Mouse (Mus musculus): ENCODE measurements around the gene Zyx. TPM values are rescaled to one million over a fixed set of nuclear protein-coding genes. Genes with fewer than 3 reads are reported as not detected.

Gene Zyx
- polyA plus RNA-seq, 1 experiment, result 467 TPM

DNA sequence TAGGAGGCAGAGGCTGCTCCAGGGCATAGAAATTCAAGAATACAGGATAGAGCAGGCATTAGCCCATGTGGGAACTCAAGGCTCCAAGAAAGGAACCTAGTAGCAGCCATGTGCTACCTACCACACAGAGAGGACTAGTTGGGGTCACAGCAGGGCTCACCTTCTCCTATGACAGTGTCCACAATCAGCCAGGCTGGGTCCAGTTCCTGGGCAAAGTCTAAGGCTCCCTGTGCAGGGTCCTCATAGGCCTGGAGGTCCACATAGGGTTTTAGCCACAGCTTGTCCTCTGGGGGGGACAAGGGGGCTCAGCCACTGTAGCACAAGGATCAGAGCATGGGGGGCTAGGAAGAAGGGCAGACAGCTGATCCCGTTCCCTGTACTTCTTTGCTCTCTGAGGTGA lies 13.1 kb downstream of the Zyx start:
- Histone ChIP-seq H3K79me2 (ENCODE audit: control insufficient read depth, insufficient read depth) (no peaks in the 10 kb centered on the region), H3K36me3 (ENCODE audit: control insufficient read depth, insufficient read depth) (peaks cover 34% of the 10 kb centered on the region), H3K4me2 (ENCODE audit: low read depth) (no peak overlapping the region), H3K27me3 (ENCODE audit: control insufficient read depth, insufficient read depth, insufficient read length) (no peaks in the 10 kb centered on the region), H3K4me3 (no peak overlapping the region), H3ac (ENCODE audit: control insufficient read depth, insufficient read length) (no peak overlapping the region)
- peak; percentile 47 for TF ChIP-seq POLR2A (IDR thresholded peaks at IDR 0.05; ENCODE audit: insufficient read length, low read depth)
- no peak for TF ChIP-seq TCF12 (IDR thresholded peaks at IDR 0.05; ENCODE audit: insufficient read depth, poor library complexity, severe bottlenecking)
- no peak for TF ChIP-seq MYOG (IDR thresholded peaks at IDR 0.05; ENCODE audit: control insufficient read depth in 1 of 3, insufficient read depth in 1 of 3, insufficient read length in 2 of 3, low read depth in 2 of 3)
- TF ChIP-seq POLR2AphosphoS2 (IDR thresholded peaks at IDR 0.05; ENCODE audit: insufficient read length, low read depth), result peak; percentile 86

DNA sequence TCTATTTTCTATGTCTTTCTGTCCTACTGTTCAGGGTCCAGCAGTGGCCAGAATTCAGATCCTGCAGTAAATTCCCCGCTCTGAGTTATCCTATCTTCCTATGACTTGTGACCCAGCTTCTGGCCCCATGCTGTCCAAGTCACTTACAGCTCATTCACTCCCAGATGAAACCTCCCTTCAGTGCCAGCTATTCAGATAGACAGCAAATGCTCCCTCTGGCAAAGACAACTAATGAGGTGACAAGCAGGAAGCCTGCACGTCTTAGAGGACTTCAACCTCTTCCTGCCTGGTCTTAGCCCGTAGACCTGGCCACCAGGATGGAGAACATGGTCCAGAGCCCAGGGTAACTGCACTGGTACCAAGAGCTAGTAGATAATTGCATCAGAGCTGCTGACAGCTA lies 13.5 kb downstream of the Zyx start:
- H3K36me3 ChIP-seq (ENCODE audit: control insufficient read depth, insufficient read depth), result peaks cover 29% of the 10 kb centered on the region
- no peak overlapping the region for H3ac ChIP-seq (ENCODE audit: control insufficient read depth, insufficient read length)
- H3K79me2 ChIP-seq (ENCODE audit: control insufficient read depth, insufficient read depth), result no peaks in the 10 kb centered on the region
- no peak for TF ChIP-seq REST (IDR thresholded peaks at IDR 0.05; ENCODE audit: insufficient read depth, insufficient read length)
- TF ChIP-seq POLR2AphosphoS2 (IDR thresholded peaks at IDR 0.05; ENCODE audit: insufficient read length, low read depth), result peak; percentile 74
- TF ChIP-seq POLR2A (IDR thresholded peaks at IDR 0.05; ENCODE audit: insufficient read length, low read depth), result peak; percentile 32
- H3K4me2 ChIP-seq (ENCODE audit: low read depth), result no peak overlapping the region
- H3K27me3 ChIP-seq (ENCODE audit: control insufficient read depth, insufficient read depth, insufficient read length), result no peaks in the 10 kb centered on the region
- H3K4me3 ChIP-seq, result no peak overlapping the region

DNA sequence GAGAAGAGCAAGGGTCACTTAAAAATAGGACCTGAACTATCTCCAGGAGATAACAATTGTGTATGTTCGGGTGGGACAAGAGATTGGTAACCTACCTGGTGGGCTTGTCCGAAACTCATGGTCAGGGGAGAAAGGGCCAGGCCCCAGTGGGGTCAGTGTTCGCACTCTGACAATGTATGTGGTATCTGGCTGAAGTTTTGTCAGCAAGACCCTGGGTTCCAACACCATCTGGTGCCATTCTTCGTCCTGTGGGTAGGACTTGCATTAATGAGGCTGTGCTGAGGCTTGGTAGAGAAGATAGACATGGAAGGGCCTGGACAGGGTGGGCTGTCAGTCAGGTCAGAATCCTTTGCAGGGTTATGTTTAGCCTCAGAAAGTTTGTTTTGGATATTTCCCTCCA lies 14.6 kb downstream of the Zyx start:
- Histone ChIP-seq H3ac (ENCODE audit: control insufficient read depth, insufficient read length) (no peak overlapping the region), H3K4me2 (ENCODE audit: low read depth) (no peak overlapping the region), H3K4me3 (no peak overlapping the region), H3K36me3 (ENCODE audit: control insufficient read depth, insufficient read depth) (peaks cover 18% of the 10 kb centered on the region), H3K79me2 (ENCODE audit: control insufficient read depth, insufficient read depth) (no peaks in the 10 kb centered on the region), H3K27me3 (ENCODE audit: control insufficient read depth, insufficient read depth, insufficient read length) (no peaks in the 10 kb centered on the region)
- TF ChIP-seq POLR2AphosphoS2 (IDR thresholded peaks at IDR 0.05; ENCODE audit: insufficient read length, low read depth) (peak; percentile 82), REST (IDR thresholded peaks at IDR 0.05; ENCODE audit: insufficient read depth, insufficient read length) (no peak), MYOG (IDR thresholded peaks at IDR 0.05; ENCODE audit: control insufficient read depth in 1 of 3, insufficient read depth in 1 of 3, insufficient read length in 2 of 3, low read depth in 2 of 3) (no peak), TCF3 (IDR thresholded peaks at IDR 0.05; ENCODE audit: insufficient read length, low read depth) (no peak), USF1 (IDR thresholded peaks at IDR 0.05; ENCODE audit: low read depth) (no peak), SRF (IDR thresholded peaks at IDR 0.05; ENCODE audit: control insufficient read depth, insufficient read length, low read depth) (no peak), POLR2A (IDR thresholded peaks at IDR 0.05; ENCODE audit: insufficient read length, low read depth) (no peak)

DNA sequence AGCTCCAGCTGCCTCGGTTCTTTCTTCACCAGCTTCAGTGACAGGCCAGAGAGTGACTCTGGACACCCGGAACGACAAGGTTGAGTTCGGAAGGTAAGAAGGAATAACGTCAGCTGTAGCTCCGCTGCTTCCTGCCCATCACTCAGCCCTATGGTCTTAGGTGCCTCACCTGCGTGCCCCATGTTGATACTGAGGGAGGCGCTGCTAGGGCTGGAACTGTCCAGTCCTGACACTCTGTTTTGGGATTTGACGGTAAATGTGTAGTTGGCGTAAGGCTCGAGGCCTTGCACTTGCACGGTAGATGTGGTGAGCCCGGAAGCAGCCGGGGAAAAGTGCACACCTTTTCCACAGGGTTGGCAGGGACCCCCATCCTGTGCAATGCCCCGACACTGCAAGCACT lies 15.2 kb downstream of the Zyx start:
- H3K4me3 ChIP-seq, result no peak overlapping the region
- no peak overlapping the region for H3ac ChIP-seq (ENCODE audit: control insufficient read depth, insufficient read length)
- H3K4me2 ChIP-seq (ENCODE audit: low read depth), result no peak overlapping the region
- H3K79me2 ChIP-seq (ENCODE audit: control insufficient read depth, insufficient read depth), result no peaks in the 10 kb centered on the region
- H3K27me3 ChIP-seq (ENCODE audit: control insufficient read depth, insufficient read depth, insufficient read length), result no peaks in the 10 kb centered on the region
- peaks cover 13% of the 10 kb centered on the region for H3K36me3 ChIP-seq (ENCODE audit: control insufficient read depth, insufficient read depth)
- TF ChIP-seq POLR2A (IDR thresholded peaks at IDR 0.05; ENCODE audit: insufficient read length, low read depth) (peak; percentile 28), POLR2AphosphoS2 (IDR thresholded peaks at IDR 0.05; ENCODE audit: insufficient read length, low read depth) (peak; percentile 67), MYOD1 (IDR thresholded peaks at IDR 0.05; ENCODE audit: control insufficient read depth in 1 of 3, insufficient read length in 2 of 3, low read depth in 2 of 3) (no peak)

DNA sequence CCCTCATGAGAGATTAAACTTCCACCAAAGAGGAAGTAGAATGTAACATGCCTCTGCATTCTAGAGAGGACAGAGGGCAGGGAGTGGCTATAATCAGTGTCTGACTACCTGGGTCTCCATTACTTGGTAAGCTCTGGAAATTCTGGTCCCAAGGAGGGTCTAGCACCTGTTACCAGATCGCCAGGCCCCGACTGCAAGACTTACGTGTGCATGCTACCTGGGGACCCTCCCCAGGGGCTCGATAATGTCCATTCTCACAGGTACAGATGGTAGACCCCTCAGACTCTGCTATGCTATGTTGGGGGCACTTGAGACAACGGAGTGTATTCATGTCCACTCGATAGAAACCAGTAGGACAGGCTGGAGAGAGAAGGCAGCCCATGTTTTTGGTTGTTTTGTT lies 15.8 kb downstream of the Zyx start:
- H3K4me3 ChIP-seq, result no peak overlapping the region
- H3K4me2 ChIP-seq (ENCODE audit: low read depth), result no peak overlapping the region
- no peak for TF ChIP-seq POLR2A (IDR thresholded peaks at IDR 0.05; ENCODE audit: insufficient read length, low read depth)
- TF ChIP-seq POLR2AphosphoS2 (IDR thresholded peaks at IDR 0.05; ENCODE audit: insufficient read length, low read depth), result peak; percentile 11
- H3K36me3 ChIP-seq (ENCODE audit: control insufficient read depth, insufficient read depth), result peaks cover 6% of the 10 kb centered on the region
- no peaks in the 10 kb centered on the region for H3K27me3 ChIP-seq (ENCODE audit: control insufficient read depth, insufficient read depth, insufficient read length)
- H3K79me2 ChIP-seq (ENCODE audit: control insufficient read depth, insufficient read depth), result no peaks in the 10 kb centered on the region
- H3ac ChIP-seq (ENCODE audit: control insufficient read depth, insufficient read length), result no peak overlapping the region

DNA sequence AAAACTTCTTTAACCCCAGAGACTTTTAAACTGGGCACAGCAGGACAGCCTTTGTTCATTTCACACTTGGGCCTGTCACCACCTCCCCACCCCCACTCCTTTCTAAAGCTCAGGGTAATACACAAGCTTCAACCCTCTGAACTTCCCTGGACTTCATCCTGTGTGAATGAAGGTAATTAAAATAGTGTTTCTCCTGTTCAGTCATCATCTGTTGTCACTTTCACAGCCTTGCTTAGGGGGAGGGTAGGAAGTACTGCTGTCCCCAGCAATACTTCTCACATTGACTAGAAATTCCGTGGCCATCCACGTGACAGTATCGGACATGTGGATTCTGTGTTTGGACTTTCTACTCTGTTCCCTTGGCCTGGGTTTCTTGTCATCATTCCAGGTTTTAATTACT lies 20.4 kb downstream of the Zyx start:
- Histone ChIP-seq H3K4me3 (no peak overlapping the region), H3K79me2 (ENCODE audit: control insufficient read depth, insufficient read depth) (no peaks in the 10 kb centered on the region), H3ac (ENCODE audit: control insufficient read depth, insufficient read length) (no peak overlapping the region), H3K4me2 (ENCODE audit: low read depth) (no peak overlapping the region), H3K27me3 (ENCODE audit: control insufficient read depth, insufficient read depth, insufficient read length) (no peaks in the 10 kb centered on the region), H3K36me3 (ENCODE audit: control insufficient read depth, insufficient read depth) (no peaks in the 10 kb centered on the region)
- TF ChIP-seq MYOG (IDR thresholded peaks at IDR 0.05; ENCODE audit: control insufficient read depth in 1 of 3, insufficient read depth in 1 of 3, insufficient read length in 2 of 3, low read depth in 2 of 3) (no peak), MYOD1 (IDR thresholded peaks at IDR 0.05; ENCODE audit: control insufficient read depth in 1 of 3, insufficient read length in 2 of 3, low read depth in 2 of 3) (no peak), SRF (IDR thresholded peaks at IDR 0.05; ENCODE audit: control insufficient read depth, insufficient read length, low read depth) (no peak), CEBPB (IDR thresholded peaks at IDR 0.05; ENCODE audit: insufficient read depth, poor library complexity, severe bottlenecking) (no peak), REST (IDR thresholded peaks at IDR 0.05; ENCODE audit: insufficient read depth, insufficient read length) (no peak)
